8 mouse cellular contexts compared by ENCODE assay signal in the genomic region with DNA sequence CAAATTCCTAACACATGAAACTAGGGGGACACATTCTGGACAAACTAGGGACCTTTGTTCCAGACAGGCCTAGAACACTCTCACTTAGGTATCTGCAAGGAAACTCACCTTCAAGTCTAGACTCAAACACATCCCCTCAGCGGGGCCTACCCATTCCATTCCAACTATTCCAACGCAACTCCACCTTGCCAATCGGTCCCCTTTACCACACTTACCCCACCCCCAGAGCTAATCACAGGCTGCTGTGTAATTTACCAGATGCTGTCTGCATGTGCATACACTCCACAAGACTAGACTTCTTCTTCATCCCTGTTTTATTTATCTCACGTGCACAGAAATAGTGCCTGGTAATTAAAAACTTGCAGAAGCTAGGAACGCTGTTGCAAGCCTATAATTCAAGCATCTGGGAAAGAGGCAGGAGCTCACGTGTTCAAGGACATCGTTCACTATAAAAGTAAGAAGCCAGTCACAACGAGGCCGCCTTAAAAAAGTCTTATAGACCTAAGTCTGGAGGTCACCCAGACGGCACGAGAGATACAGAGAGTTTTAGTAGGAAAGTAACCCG. TPM values are rescaled to one million over a fixed set of nuclear protein-coding genes. Genes with fewer than 3 reads are reported as not detected.
DNase-seq lines count a peak whose midpoint lies in the region; ATAC-seq and TF ChIP-seq lines count a peak whose summit lies in the region.

No protein-coding gene starts in this region.

- H3K4me3 ChIP-seq in kidney, embryonic 15.5 days (replicated peaks) = peak overlapping the region; percentile 80
- peak overlapping the region; percentile 90 for H3K4me3 ChIP-seq in bone marrow macrophage, adult 2 months (ENCODE audit: insufficient read depth, low read length)
- H3K4me3 ChIP-seq in heart, embryonic 16.5 days (ENCODE audit: low read length) = peak overlapping the region; percentile 95
- peak overlapping the region; percentile 89 for H3K4me3 ChIP-seq in macrophage (ENCODE audit: inconsistent target)

- no peak for DNase-seq in kidney, adult 18-20 months
- DNase-seq in ovary, adult 18-20 months (ENCODE audit: low spot score) = no peak
- DNase-seq in urinary bladder, postnatal 10 days (ENCODE audit: low spot score) = no peak
- no peak for DNase-seq in cerebellum, adult 8-10 months

- H3K36me3 ChIP-seq in kidney, embryonic 15.5 days = peaks cover 18% of the 10 kb centered on the region
- H3K36me3 ChIP-seq in heart, embryonic 16.5 days (ENCODE audit: control insufficient read depth, insufficient read depth) = 0 out of 2 replicates have a peak, but pooled peaks cover 3% of the 10 kb centered on the region
- H3K36me3 ChIP-seq in macrophage (ENCODE audit: inconsistent target) = no peaks in the 10 kb centered on the region

- H3K27me3 ChIP-seq in kidney, embryonic 15.5 days = no peaks in the 10 kb centered on the region
- H3K27me3 ChIP-seq in heart, embryonic 16.5 days (ENCODE audit: control insufficient read depth, insufficient read depth, low read length) = no peaks in the 10 kb centered on the region

- H3K4me2 ChIP-seq in kidney, embryonic 15.5 days = peak overlapping the region; percentile 63
- H3K4me2 ChIP-seq in heart, embryonic 16.5 days (ENCODE audit: low read depth, low read length) = peak overlapping the region; percentile 69

- peaks cover 18% of the 10 kb centered on the region; the same call in 1 of the 2 replicates for H3K79me2 ChIP-seq in macrophage (ENCODE audit: inconsistent target)

- no peak for TF ChIP-seq CTCF in bone marrow macrophage, adult 2 months (IDR thresholded peaks at IDR 0.05; ENCODE audit: low read depth, low read length)

- 10% methylated on average over 12 of the region's 12 CpGs for WGBS in kidney, embryonic 15.5 days
- 12% methylated on average over 12 of the region's 12 CpGs for whole genome bisulfite sequencing in heart, embryonic 16.5 days
- WGBS in macrophage (ENCODE audit: missing documents) = 24% methylated on average over 12 of the region's 12 CpGs

- peaks cover 25% of the 10 kb centered on the region for H3K4me1 ChIP-seq in kidney, embryonic 15.5 days
- peaks cover 9% of the 10 kb centered on the region for H3K4me1 ChIP-seq in bone marrow macrophage, adult 2 months (ENCODE audit: control insufficient read depth, insufficient read depth, low read length)
- peaks cover 11% of the 10 kb centered on the region for H3K4me1 ChIP-seq in heart, embryonic 16.5 days (ENCODE audit: control insufficient read depth, insufficient read depth, low read length)

- no peak for TF ChIP-seq POLR2A in bone marrow macrophage, adult 2 months (IDR thresholded peaks at IDR 0.05; ENCODE audit: borderline replicate concordance, low read depth, low read length)

- peak overlapping the region; percentile 81 for H3K9ac ChIP-seq in kidney, embryonic 15.5 days
- peak overlapping the region; percentile 96 for H3K9ac ChIP-seq in heart, embryonic 16.5 days (ENCODE audit: low read length)

- no peaks in the 10 kb centered on the region for H3K9me3 ChIP-seq in kidney, embryonic 15.5 days (replicated peaks)
- H3K9me3 ChIP-seq in heart, embryonic 16.5 days (replicated peaks; ENCODE audit: control insufficient read depth, low read length) = no peaks in the 10 kb centered on the region

- H3K27ac ChIP-seq in kidney, embryonic 15.5 days = peak overlapping the region; percentile 86
- no peak overlapping the region for H3K27ac ChIP-seq in bone marrow macrophage, adult 2 months (ENCODE audit: insufficient read depth, low read depth, low read length)
- H3K27ac ChIP-seq in heart, embryonic 16.5 days (ENCODE audit: low read length) = peak overlapping the region; percentile 93
- H3K27ac ChIP-seq in macrophage = 0 out of 2 replicates have a peak overlapping the region, but pooled peaks have one; percentile 32

- no peak for ATAC-seq in kidney, embryonic 15.5 days (replicated peaks; ENCODE audit: low FRiP score)
- no peak for ATAC-seq in heart, embryonic 16.5 days (replicated peaks; ENCODE audit: extremely low read depth, insufficient read depth, low FRiP score)

RNA-seq across cellular contexts. Expression of a gene that starts 1.0 kb away (rescaled TPM):
- 74.3 and 77.4 TPM in 2 replicates for polyA plus RNA-seq in kidney, embryonic 15.5 days (2015; fragmentation: Nextera tagmentation; extraction: Ambion mirVana)
- polyA plus RNA-seq in bone marrow macrophage, adult 2 months (2012; ENCODE audit: insufficient read depth, insufficient read length, missing spikeins) = 29.8 and 39.4 TPM in 2 replicates
- 94.6 and 107 TPM in 2 replicates for polyA plus RNA-seq in heart, embryonic 16.5 days (2015; fragmentation: Nextera tagmentation; extraction: Ambion mirVana)
- 10 to 100 TPM in 22 of 26 experiments, 1 to 10 TPM in 4; 5.4 to 34.1 (median 18.6) TPM for total RNA-seq in macrophage (2018; cell fraction: chromatin; rRNA removed)
- 10 to 100 TPM; 10.6 to 24.1 (median 19.6) TPM for total RNA-seq in macrophage (2018; cell fraction: cytosol; rRNA removed)
- total RNA-seq in macrophage (2018; cell fraction: nucleus; rRNA removed) = 10 to 100 TPM in 20 of 26 experiments, 1 to 10 TPM in 6; 6.9 to 28.0 (median 15.4) TPM
- 17.5 to 43.3 TPM (median 21.2 TPM) in 3 replicates for polyA plus RNA-seq in macrophage (2018)

RNA-seq across cellular contexts. Expression of a gene that starts 15.9 kb away (rescaled TPM):
- polyA plus RNA-seq in kidney, embryonic 15.5 days (2015; fragmentation: Nextera tagmentation; extraction: Ambion mirVana) = 8.3 and 15.2 TPM in 2 replicates
- 11.0 and 18.4 TPM in 2 replicates for polyA plus RNA-seq in bone marrow macrophage, adult 2 months (2012; ENCODE audit: insufficient read depth, insufficient read length, missing spikeins)
- 20.0 and 42.0 TPM in 2 replicates for polyA plus RNA-seq in heart, embryonic 16.5 days (2015; fragmentation: Nextera tagmentation; extraction: Ambion mirVana)
- 10 to 100 TPM in 17 of 26 experiments, 1 to 10 TPM in 3, not detected in 6; 3.4 to 25.3 (median 12.7) TPM for total RNA-seq in macrophage (2018; cell fraction: chromatin; rRNA removed)
- total RNA-seq in macrophage (2018; cell fraction: cytosol; rRNA removed) = 1 to 10 TPM in 9 of 26 experiments, under 1 TPM in 10, not detected in 7; 0.36 to 2.5 (median 0.89) TPM
- 1 to 10 TPM in 16 of 26 experiments, not detected in 10; 1.5 to 5.6 (median 3.7) TPM for total RNA-seq in macrophage (2018; cell fraction: nucleus; rRNA removed)
- 0.69 to 2.7 TPM (median 1.2 TPM) in 3 replicates for polyA plus RNA-seq in macrophage (2018)

RNA-seq across cellular contexts. Expression of a gene that starts 38.3 kb away (rescaled TPM):
- polyA plus RNA-seq in kidney, embryonic 15.5 days (2015; fragmentation: Nextera tagmentation; extraction: Ambion mirVana) = 425 and 436 TPM in 2 replicates
- 1.9 and 2.6 TPM in 2 replicates for polyA plus RNA-seq in bone marrow macrophage, adult 2 months (2012; ENCODE audit: insufficient read depth, insufficient read length, missing spikeins)
- polyA plus RNA-seq in heart, embryonic 16.5 days (2015; fragmentation: Nextera tagmentation; extraction: Ambion mirVana) = 73.2 and 84.3 TPM in 2 replicates
- total RNA-seq in macrophage (2018; cell fraction: chromatin; rRNA removed) = 1 to 10 TPM in 3 of 26 experiments, under 1 TPM in 7, not detected in 16; 0.49 to 3.1 (median 0.89) TPM
- total RNA-seq in macrophage (2018; cell fraction: cytosol; rRNA removed) = 10 to 100 TPM in 13 of 26 experiments, 1 to 10 TPM in 11, under 1 TPM in 2; 0.99 to 16.4 (median 8.0) TPM
- total RNA-seq in macrophage (2018; cell fraction: nucleus; rRNA removed) = 1 to 10 TPM in 19 of 26 experiments, under 1 TPM in 6, not detected in 1; 0.43 to 6.2 (median 2.5) TPM
- polyA plus RNA-seq in macrophage (2018) = 5.6 to 18.3 TPM (median 12.2 TPM) in 3 replicates
